Mouse (Mus musculus) spleen, adult 12 weeks (tissue): ENCODE measurements around the gene Ssh2.

Experiments used
- DNase-seq: peaks from one replicate; pipeline ENCODE4 v3.0.0; 2022; ENCODE audit warnings: low spot score

The Ssh2 gene

DNA sequence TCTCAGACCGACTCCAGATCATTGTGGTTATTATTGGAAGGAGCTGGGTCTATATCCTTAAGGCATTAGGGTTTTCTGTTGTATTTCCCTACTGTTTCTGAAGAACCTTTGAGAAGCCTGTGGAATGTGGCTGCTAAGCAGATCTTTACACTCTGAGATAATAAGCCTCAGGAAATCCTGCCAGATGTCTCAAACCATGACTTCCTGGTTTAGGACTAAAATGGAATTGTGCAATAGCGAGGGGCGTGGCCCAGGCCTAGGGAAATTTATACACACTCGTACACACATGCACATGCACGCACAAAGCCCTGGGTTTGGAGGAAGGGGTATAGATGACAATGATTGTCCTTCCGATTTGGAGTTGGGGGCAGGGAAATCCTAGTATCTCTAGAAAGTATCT lies 193.8 kb downstream of the Ssh2 start:
- DNase-seq: no peak

DNA sequence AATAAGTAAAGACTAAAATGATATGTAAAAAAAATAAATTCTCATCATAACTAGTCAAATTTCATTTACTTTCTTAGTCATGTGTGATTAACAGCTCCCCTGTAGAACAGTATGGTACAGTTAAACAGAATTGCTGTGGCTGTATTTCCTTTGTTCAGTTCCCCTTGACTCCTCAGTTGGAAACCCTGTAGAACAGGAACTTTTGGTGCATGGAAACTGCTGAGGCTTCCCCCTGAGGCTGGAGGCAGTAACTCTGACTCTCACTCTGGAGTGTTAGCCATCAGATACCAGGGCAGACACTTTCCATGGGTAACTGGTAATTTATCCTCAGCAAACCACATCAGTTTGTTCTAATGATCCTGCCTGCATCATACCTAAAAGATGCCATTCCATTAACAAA lies 195.2 kb downstream of the Ssh2 start:
- no peak for DNase-seq

- DNase-seq: no peak
These were observed 198.2 kb downstream of the Ssh2 start for GRCm38 (mm10) chr11:77414141-77414839.

GRCm38 (mm10) chr11:77416212-77417000 lies 200.3 kb downstream of the Ssh2 start:
- no peak for DNase-seq

DNA sequence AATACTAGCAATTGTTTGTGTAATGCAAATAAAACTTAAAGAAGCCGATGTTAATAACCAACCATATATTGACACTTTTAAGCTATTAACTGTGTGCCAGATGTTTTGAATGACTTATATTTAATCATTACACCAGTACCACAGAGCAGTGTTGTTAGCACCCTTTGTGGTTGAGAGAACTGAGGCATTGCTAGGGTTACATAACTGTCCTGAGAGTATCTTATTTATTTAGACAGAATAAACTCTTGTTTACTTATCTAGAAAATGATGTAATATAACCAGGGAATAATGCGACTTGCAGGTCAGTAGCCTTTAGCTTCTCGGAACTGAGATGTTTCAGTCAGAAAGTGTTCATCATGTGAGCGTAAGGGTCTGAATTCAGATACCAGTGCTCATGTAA lies 201.9 kb downstream of the Ssh2 start:
- DNase-seq: no peak

- peak; percentile 34 for DNase-seq
These were observed 207.2 kb downstream of the Ssh2 start for GRCm38 (mm10) chr11:77423175-77423859.

- DNase-seq: no peak
These were observed 212.4 kb downstream of the Ssh2 start for GRCm38 (mm10) chr11:77428446-77428845.

DNA sequence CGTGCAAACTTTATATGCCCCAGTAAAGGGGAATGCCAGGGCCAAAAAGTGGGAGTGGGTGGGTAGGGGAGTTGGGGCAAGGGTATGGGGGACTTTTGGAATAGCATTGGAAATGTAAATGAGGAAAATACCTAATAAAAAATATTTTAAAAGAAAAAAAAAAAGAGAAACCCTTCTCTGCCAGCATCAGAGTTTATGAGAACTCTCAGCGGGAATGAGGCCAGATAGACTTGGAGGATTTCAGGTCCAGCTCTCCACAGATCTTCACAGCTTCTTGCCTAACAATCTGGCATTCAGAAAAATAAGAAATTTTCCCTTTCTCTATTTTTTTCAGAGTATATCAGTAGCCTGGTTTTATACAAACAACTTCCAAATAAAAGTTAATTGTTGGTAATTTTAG lies 220.9 kb downstream of the Ssh2 start:
- no peak for DNase-seq

- no peak for DNase-seq
These were observed 224.0 kb downstream of the Ssh2 start for GRCm38 (mm10) chr11:77440081-77440480.

- no peak for DNase-seq
These were observed 224.9 kb downstream of the Ssh2 start for GRCm38 (mm10) chr11:77441020-77441419.

DNA sequence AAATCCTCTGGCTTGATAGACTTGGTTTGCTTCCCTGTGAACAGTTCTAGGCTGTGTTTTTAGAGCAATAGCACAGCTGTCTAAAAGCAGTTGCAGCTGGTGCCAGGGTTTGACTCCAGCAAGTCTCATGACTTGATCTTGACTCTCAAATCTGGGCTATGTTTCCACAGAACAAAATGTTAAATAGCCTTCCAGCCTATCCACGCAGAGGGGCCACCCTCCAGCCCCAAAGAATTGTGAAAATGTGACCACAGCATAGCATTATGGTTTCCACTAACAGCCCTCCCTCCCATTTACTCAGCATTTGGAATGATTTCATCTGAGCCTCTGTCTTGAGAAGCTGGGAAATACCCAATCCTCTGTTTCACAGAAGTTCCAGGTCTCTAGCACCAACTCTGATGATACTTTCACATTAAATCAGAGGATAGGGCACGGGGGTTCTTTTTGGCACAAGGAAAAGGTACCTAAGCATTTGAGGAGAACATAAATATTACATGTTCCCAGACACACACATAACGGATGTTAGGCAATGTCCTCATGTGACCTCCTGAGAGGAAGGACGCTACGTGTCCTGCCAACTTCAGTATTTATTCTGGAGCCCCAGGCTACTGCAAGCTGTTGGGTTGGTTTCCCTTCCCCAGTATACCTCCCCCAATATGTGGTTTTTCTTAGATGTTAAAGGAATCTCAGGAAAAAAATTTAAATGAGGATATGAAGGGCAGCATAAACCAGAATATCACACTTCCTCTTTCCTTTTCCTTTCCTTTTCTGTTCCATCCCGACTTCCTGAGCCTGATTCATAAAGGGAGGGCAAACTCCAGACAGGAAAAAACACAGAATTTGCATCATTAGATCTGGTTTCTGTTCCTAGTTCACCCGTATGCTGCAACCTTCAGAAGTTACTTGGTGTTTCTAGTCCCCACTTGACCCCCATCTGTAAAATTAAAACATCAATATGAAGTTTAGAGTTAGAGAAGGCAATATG lies 226.4 kb downstream of the Ssh2 start:
- DNase-seq: no peak

GRCm38 (mm10) chr11:77444939-77445338 lies 228.9 kb downstream of the Ssh2 start:
- no peak for DNase-seq

DNA sequence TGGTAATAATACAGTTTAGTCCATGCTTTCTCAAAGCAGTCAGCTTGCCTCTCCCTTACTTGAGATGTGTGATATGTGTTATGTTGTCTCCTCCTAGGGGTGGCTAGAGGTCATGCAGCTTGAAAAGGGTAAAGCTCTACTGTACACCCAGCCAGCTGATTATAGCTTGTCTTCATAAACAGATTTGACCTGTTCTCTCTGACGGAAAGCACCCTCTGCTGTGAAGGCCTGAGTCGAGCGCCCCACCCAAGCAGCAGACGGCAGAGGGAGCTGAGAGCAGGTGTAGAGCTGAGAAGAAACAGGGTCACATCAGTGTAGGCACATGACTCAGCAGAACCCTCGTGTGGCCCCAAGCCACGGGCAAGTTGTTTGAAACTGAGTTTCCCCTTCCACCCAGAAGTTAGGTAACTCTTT lies 230.5 kb downstream of the Ssh2 start:
- peak; percentile 34 for DNase-seq

- no peak for DNase-seq
These were observed 233.1 kb downstream of the Ssh2 start for GRCm38 (mm10) chr11:77449224-77449623.

DNA sequence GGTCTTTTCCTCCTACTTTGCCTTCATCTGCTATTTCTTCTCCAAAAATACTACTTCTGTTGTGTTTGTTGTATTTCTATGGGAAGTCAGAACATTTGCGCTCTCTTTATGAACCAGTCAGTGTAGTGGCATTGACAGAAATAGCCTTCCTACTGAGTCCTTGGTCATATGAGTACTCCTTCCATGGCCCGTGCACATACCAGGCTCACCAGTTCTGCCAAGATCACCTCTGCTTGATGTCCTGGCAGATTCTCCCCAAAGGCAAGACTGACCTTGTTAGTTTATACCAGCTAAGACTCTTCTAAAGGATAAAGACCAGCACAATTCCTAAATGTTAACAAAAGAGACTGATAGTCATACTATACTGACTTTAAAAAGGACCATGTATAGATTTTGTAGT lies 235.6 kb downstream of the Ssh2 start:
- DNase-seq: no peak

- DNase-seq: no peak
These were observed 237.3 kb downstream of the Ssh2 start for GRCm38 (mm10) chr11:77453388-77453787.

GRCm38 (mm10) chr11:77455770-77456510 lies 239.9 kb downstream of the Ssh2 start:
- no peak for DNase-seq

GRCm38 (mm10) chr11:77456866-77457265 lies 240.8 kb downstream of the Ssh2 start:
- no peak for DNase-seq

DNA sequence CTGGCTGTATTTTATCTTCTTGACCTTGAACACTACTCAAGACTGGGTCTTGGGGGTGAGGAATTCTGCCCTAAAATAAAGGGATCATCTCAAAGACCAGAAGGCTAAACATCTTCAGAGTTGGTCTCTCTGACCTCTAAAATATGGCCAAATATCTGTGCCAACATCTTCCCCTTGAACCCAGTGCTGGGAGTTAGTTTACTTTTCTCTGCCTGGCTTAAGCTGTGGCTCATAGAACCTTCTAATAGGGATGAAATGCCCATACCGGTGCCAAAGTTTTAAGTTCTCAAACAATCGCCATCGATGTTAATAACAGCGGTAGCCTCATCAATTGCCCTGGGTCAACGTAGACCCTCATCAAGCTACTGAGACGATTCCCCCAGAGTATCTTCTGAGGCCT lies 245.8 kb downstream of the Ssh2 start:
- no peak for DNase-seq

DNA sequence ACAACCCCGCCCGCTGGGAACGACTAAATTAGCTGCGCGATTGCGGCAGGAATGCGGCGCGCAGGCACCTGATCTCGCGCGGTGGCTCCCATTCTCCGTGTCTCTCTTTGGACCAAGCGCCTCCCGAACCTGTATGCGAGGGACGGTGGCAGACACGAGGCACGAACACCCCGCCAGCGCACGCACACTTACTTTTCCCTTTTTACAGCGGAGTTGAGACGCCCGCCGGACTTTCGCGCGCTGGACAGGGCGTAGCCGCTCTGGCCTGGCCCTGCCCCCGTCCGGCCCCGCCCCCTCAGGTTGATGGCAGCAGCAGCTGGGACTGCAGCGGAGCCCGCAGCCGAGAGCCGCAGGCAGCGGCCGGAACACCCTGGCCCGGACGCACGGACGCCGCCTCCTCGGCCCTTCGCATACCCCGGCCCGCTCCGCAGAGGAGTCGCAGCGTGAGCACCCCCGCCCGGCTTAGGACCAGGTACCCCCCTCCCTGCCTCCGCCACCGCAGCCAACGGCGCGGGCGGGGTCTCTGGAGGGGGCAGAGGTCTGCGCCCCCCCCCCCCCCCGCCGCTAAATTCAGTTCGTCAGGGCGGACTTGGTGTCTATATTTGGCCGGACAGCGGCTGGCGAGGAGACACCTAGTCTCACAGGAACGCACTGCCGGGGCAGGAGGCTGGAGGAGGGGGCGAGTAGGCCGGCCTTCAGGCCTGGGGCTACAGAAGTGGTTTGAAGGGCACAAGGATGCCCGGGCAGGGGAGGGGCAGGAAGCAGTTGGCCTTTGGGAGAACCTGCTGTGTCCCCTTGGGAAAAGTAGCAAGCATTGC lies 246.4 kb downstream of the Ssh2 start, which contains the start of gene Coro6:
Coro6 (plus strand) TSS at position 129 of the 818 bp plus-strand sequence.
- DNase-seq: no peak
